In genomic region chr1:74505721-74506464, GRCm38 (mm10) we compare ENCODE assay signal across 7 mouse cellular contexts. TPM values are rescaled to one million over a fixed set of nuclear protein-coding genes. Genes with fewer than 3 reads are reported as not detected.
A peak's percentile ranks its signal among the peaks of the same experiment; 100 is the strongest.
DNase-seq lines count a peak whose midpoint lies in the region; ATAC-seq and TF ChIP-seq lines count a peak whose summit lies in the region.

Gene Cnot9, plus strand, starts transcription at chr1:74506058.

- peak; percentile 70; the same call in 1 of the 2 replicates for TF ChIP-seq POLR2A in small intestine, adult 2 months (IDR thresholded peaks at IDR 0.05; ENCODE audit: low read depth, low read length)

- H3K27ac ChIP-seq in embryonic facial prominence, embryonic 10.5 days (replicated peaks) = peak within 1 kb of the TSS; percentile 97
- H3K27ac ChIP-seq in intestine, postnatal 0 days (ENCODE audit: low read depth, low read length) = peak within 1 kb of the TSS; percentile 84
- peak within 1 kb of the TSS; percentile 90 for H3K27ac ChIP-seq in midbrain, embryonic 12.5 days (replicated peaks)
- peak within 1 kb of the TSS; percentile 94 for H3K27ac ChIP-seq in small intestine, adult 2 months (ENCODE audit: insufficient read depth, low read depth, low read length)

- peak within 1 kb of the TSS; percentile 75 for H3K4me3 ChIP-seq in embryonic facial prominence, embryonic 10.5 days
- H3K4me3 ChIP-seq in intestine, postnatal 0 days (ENCODE audit: low read depth, low read length) = peak within 1 kb of the TSS; percentile 88
- peak within 1 kb of the TSS; percentile 62 for H3K4me3 ChIP-seq in midbrain, embryonic 12.5 days
- peak within 1 kb of the TSS; percentile 77 for H3K4me3 ChIP-seq in small intestine, adult 2 months (ENCODE audit: low read depth, low read length)

- no peak for TF ChIP-seq CTCF in intestine, postnatal 0 days (IDR thresholded peaks at IDR 0.05; ENCODE audit: low read depth)
- no peak for TF ChIP-seq CTCF in small intestine, adult 2 months (IDR thresholded peaks at IDR 0.05; ENCODE audit: extremely low read depth, insufficient read length, insufficient replicate concordance, low read depth, low read length)

- under 1% methylated on average over 64 of the region's 64 CpGs for WGBS in embryonic facial prominence, embryonic 10.5 days
- under 1% methylated on average over 62 of the region's 64 CpGs for WGBS in intestine, postnatal 0 days
- WGBS in midbrain, embryonic 12.5 days = under 1% methylated on average over 64 of the region's 64 CpGs
- under 1% methylated on average over 64 of the region's 64 CpGs for WGBS in small intestine, adult 2 months

- peaks cover 42% of the 10 kb centered on the region for H3K36me3 ChIP-seq in embryonic facial prominence, embryonic 10.5 days (replicated peaks)
- no peaks in the 10 kb centered on the region for H3K36me3 ChIP-seq in intestine, postnatal 0 days (ENCODE audit: control insufficient read depth, insufficient read depth)
- H3K36me3 ChIP-seq in midbrain, embryonic 12.5 days = no peaks in the 10 kb centered on the region
- no peaks in the 10 kb centered on the region; the same call in 1 of the 2 replicates for H3K36me3 ChIP-seq in small intestine, adult 2 months (ENCODE audit: control insufficient read depth, insufficient read depth, low read length)

- ATAC-seq in intestine, postnatal 0 days = peak; percentile 99
- peak; percentile 99 for ATAC-seq in midbrain, embryonic 12.5 days (ENCODE audit: low FRiP score, low read depth)

- peak within 1 kb of the TSS; percentile 76 for H3K9ac ChIP-seq in intestine, postnatal 0 days (ENCODE audit: low read depth, low read length)
- peak within 1 kb of the TSS; percentile 81 for H3K9ac ChIP-seq in midbrain, embryonic 12.5 days (replicated peaks)

- peaks cover 25% of the 10 kb centered on the region for H3K4me1 ChIP-seq in embryonic facial prominence, embryonic 10.5 days
- H3K4me1 ChIP-seq in intestine, postnatal 0 days (replicated peaks; ENCODE audit: control insufficient read depth, insufficient read depth, low read length) = peaks cover 3% of the 10 kb centered on the region; the same call in 1 of the 2 replicates
- H3K4me1 ChIP-seq in midbrain, embryonic 12.5 days = peaks cover 32% of the 10 kb centered on the region
- H3K4me1 ChIP-seq in small intestine, adult 2 months (ENCODE audit: control insufficient read depth, insufficient read depth, insufficient read length, low read length) = peaks cover 3% of the 10 kb centered on the region; the same call in 1 of the 2 replicates

- no peaks in the 10 kb centered on the region for H3K27me3 ChIP-seq in embryonic facial prominence, embryonic 10.5 days (replicated peaks; ENCODE audit: low read depth, poor library complexity, severe bottlenecking)
- no peaks in the 10 kb centered on the region for H3K27me3 ChIP-seq in intestine, postnatal 0 days (replicated peaks; ENCODE audit: control insufficient read depth, insufficient read depth, low read length)
- no peaks in the 10 kb centered on the region for H3K27me3 ChIP-seq in midbrain, embryonic 12.5 days
- H3K27me3 ChIP-seq in small intestine, adult 2 months (ENCODE audit: control insufficient read depth, insufficient read depth, low read length) = no peaks in the 10 kb centered on the region

- intact Hi-C loops in left cerebral cortex, postnatal 4 days (cut with DNase I) = no loop called here

- H3K9me3 ChIP-seq in embryonic facial prominence, embryonic 10.5 days = no peaks in the 10 kb centered on the region
- H3K9me3 ChIP-seq in intestine, postnatal 0 days (ENCODE audit: control insufficient read depth) = no peaks in the 10 kb centered on the region
- H3K9me3 ChIP-seq in midbrain, embryonic 12.5 days = no peaks in the 10 kb centered on the region

- peak; percentile 100 for DNase-seq in adrenal gland, postnatal 10 days
- peak; percentile 100 for DNase-seq in embryonic facial prominence, embryonic 10.5 days (ENCODE audit: low spot score)
- DNase-seq in gonadal fat pad, adult 2 months (ENCODE audit: low read depth) = peak; percentile 75
- peak; percentile 100 for DNase-seq in left cerebral cortex, postnatal 4 days

- H3K4me2 ChIP-seq in intestine, postnatal 0 days (replicated peaks; ENCODE audit: low read depth) = peak within 1 kb of the TSS; percentile 89
- H3K4me2 ChIP-seq in midbrain, embryonic 12.5 days (replicated peaks) = peak within 1 kb of the TSS; percentile 72

RNA-seq across cellular contexts. Expression of gene Cnot9, which starts in this region (rescaled TPM):
- total RNA-seq in adrenal gland, postnatal 10 days (2021) = 10 to 100 TPM; 31.7 to 35.0 TPM
- polyA plus RNA-seq in embryonic facial prominence, embryonic 10.5 days (2016; fragmentation: Nextera tagmentation; extraction: Ambion mirVana) = 109 and 113 TPM in 2 replicates
- polyA plus RNA-seq in gonadal fat pad, adult 2 months (2012; rRNA removed) = 18.6 and 20.4 TPM in 2 replicates
- 30.7 and 30.8 TPM in 2 replicates for polyA plus RNA-seq in intestine, postnatal 0 days (2015; fragmentation: Nextera tagmentation; extraction: Ambion mirVana)
- 10 to 100 TPM; 43.9 to 48.1 TPM for total RNA-seq in left cerebral cortex, postnatal 4 days (2021)
- 74.3 TPM in 2 replicates for polyA plus RNA-seq in midbrain, embryonic 12.5 days (2016; fragmentation: Nextera tagmentation; extraction: Ambion mirVana)
- polyA plus RNA-seq in small intestine, adult 2 months (2012; rRNA removed) = 9.0 and 16.4 TPM in 2 replicates

Comparison
In these comparisons a context has a peak if more than half of its experiments do, and no peak if none do; other contexts are left out.
1. Peak in every context shown above with its lines: DNase-seq, ATAC-seq, H3K4me3 ChIP-seq and H3K27ac ChIP-seq.